Mouse (Mus musculus) limb, embryonic 10.5 days (tissue): Measurements from ENCODE around the gene Gm49403. TPM values are rescaled to one million over a fixed set of nuclear protein-coding genes. Genes with fewer than 3 reads are reported as not detected.

Experiments
- DNase-seq: peaks from one replicate; pipeline ENCODE4 v3.0.0-alpha.2; 2017; ENCODE audit warnings: low spot score
- H3K27ac ChIP-seq: fragments of 300-500 bp; sonication (generic); 2 replicates; pipeline ENCODE4 v1.5.1; 2016; ENCODE audit warnings: mild to moderate bottlenecking
- H3K27me3 ChIP-seq: fragments of 300-500 bp; sonication (generic); 2 replicates; pipeline ENCODE4 v1.6.1; 2016; ENCODE audit warnings: low read depth, mild to moderate bottlenecking; ENCODE audit not compliant: poor library complexity, severe bottlenecking
- H3K36me3 ChIP-seq: fragments of 300-500 bp; sonication (generic); 2 replicates; pipeline ENCODE4 v1.6.1; 2016; ENCODE audit warnings: mild to moderate bottlenecking, moderate library complexity
- H3K4me1 ChIP-seq: fragments of 300-500 bp; sonication (generic); 2 replicates; pipeline ENCODE4 v1.6.1; 2016
- H3K4me3 ChIP-seq: fragments of 300-500 bp; sonication (generic); 2 replicates; pipeline ENCODE4 v1.5.1; 2016; ENCODE audit warnings: mild to moderate bottlenecking, moderate library complexity
- H3K9me3 ChIP-seq: fragments of 300-500 bp; sonication (generic); replicated peaks from 2 replicates; pipeline ENCODE4 v1.6.1; 2016; ENCODE audit warnings: mild to moderate bottlenecking
- WGBS: fragments of 180-500 bp; shearing (Covaris S2); methylation state at CpG from one replicate; pipeline ENCODE4 v1.1.7; 2016; 5-methylcytosine and 5-hydroxymethylcytosine counted together
- polyA plus RNA-seq: library from polyadenylated mRNA; unstranded; fragments of >200 nt; fragmentation: Nextera tagmentation; extraction: Ambion mirVana; gene quantifications from 2 replicates; pipeline ENCODE4 v1.2.1, GENCODE M21; 2016

Gm49403 gene
- polyA plus RNA-seq, 1 experiment from 2014 or later: not detected

DNA sequence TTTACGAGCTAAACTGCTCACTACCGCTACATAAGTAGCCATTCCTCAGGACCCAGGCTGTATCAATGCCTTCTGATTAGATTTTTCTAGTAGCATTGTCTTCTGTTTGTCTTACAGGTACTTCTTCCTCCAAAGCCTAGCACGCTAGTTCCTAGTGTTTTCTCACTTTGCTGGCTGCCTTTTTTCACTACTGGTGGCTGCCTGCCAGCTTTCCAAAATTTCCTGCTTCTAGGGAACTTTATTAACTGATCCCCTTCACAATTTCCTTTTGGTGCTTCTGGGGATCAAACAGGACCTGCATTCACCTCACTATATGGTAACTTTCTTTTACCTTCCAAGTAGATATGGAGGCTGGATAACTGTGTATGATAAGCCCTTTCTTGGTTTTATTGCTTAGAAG is 15.3 kb downstream of the Gm49403 start:
- Histone ChIP-seq H3K9me3 (no peaks in the 10 kb centered on the region), H3K4me3 (peak overlapping the region; percentile 90), H3K27me3 (no peaks in the 10 kb centered on the region), H3K4me1 (peaks cover 27% of the 10 kb centered on the region), H3K36me3 (peaks cover 72% of the 10 kb centered on the region), H3K27ac (0 out of 2 replicates have a peak overlapping the region, but pooled peaks have one; percentile 94)
- no peak for DNase-seq
- 69% methylated on average over 3 of the region's 3 CpGs for WGBS

DNA sequence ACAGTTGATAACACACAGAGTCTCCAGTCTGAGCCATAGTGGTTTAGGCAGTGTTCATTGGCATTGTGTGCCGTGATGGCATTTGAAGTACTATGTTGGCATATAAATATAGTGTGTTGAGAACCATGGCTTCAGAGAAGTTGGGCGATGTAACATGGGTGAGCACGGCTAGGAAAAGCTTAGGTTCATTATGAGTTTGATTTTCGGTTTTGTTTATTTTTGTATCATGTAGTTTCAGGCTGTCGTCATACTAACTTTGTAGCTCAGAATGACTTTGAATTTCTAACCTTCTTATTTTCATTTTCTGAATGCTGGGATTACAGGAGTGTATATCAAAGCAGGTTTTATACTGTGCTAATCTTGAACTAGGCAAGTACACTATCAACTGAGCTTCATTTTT is 19.7 kb downstream of the Gm49403 start:
- Histone ChIP-seq H3K27ac (no peak overlapping the region), H3K9me3 (no peaks in the 10 kb centered on the region), H3K4me1 (peaks cover 10% of the 10 kb centered on the region), H3K4me3 (no peak overlapping the region), H3K27me3 (no peaks in the 10 kb centered on the region), H3K36me3 (peaks cover 83% of the 10 kb centered on the region)
- WGBS: 96% methylated on average over 5 of the region's 5 CpGs
- DNase-seq: no peak

- Histone ChIP-seq H3K4me3 (no peak overlapping the region), H3K36me3 (peaks cover 99% of the 10 kb centered on the region), H3K27ac (no peak overlapping the region), H3K4me1 (no peaks in the 10 kb centered on the region), H3K27me3 (no peaks in the 10 kb centered on the region), H3K9me3 (no peaks in the 10 kb centered on the region)
- DNase-seq: no peak
- 92% methylated on average over 6 of the region's 6 CpGs for WGBS
These were observed 24.8 kb downstream of the Gm49403 start for GRCm38 (mm10) chr19:8908531-8908930.

DNA sequence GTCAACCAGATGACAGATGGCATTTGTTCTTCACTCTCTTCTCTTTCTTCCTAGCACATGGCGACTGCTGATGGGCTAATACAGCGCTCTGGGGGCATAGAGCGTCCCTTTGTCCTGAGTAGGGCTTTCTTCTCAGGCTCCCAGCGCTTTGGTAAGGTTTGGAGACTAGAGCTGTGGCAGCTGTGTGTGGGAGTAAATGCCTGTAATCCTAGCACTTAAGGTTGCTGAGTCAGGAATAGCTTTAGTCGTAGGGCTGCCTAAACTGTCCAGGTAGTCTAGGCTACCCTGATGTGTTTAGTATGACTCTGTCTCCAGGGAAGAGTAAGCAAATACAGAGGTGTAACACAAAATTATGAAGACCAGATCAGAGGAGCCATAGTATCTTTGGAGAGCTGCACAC is 28.1 kb downstream of the Gm49403 start:
- H3K9me3 ChIP-seq: no peaks in the 10 kb centered on the region
- no peak overlapping the region for H3K27ac ChIP-seq
- H3K4me3 ChIP-seq: no peak overlapping the region
- H3K4me1 ChIP-seq: no peaks in the 10 kb centered on the region
- no peak for DNase-seq
- peaks cover 100% of the 10 kb centered on the region for H3K36me3 ChIP-seq
- H3K27me3 ChIP-seq: no peaks in the 10 kb centered on the region
- WGBS: 96% methylated on average over 5 of the region's 5 CpGs

GRCm38 (mm10) chr19:8914212-8914611 is 30.5 kb downstream of the Gm49403 start:
- H3K27ac ChIP-seq: no peak overlapping the region
- no peak for DNase-seq
- no peak overlapping the region for H3K4me3 ChIP-seq
- 98% methylated on average over 3 of the region's 3 CpGs for WGBS
- H3K36me3 ChIP-seq: peaks cover 84% of the 10 kb centered on the region
- no peaks in the 10 kb centered on the region for H3K4me1 ChIP-seq
- H3K27me3 ChIP-seq: no peaks in the 10 kb centered on the region
- H3K9me3 ChIP-seq: no peaks in the 10 kb centered on the region

DNA sequence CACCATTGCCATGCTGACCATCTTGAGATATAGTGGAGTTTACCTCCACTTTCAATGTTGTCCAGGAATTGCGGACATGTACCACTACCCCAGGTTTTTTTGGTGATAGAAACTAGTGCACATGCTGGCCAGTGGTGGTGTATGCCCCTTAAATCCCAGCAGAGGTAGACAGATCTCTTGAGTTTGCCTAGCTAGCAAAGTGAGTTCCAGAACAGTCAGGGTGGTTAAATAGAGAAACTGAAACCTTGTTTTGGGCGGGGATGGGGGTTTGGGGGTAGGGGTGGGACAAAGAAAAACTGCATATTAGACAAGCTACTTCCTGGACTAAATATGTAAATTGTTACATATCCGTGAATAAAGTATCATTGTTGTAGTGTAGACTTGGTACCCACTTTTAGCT is 35.3 kb downstream of the Gm49403 start:
- no peaks in the 10 kb centered on the region for H3K9me3 ChIP-seq
- peaks cover 50% of the 10 kb centered on the region for H3K36me3 ChIP-seq
- H3K27me3 ChIP-seq: no peaks in the 10 kb centered on the region
- no peak for DNase-seq
- no peak overlapping the region for H3K4me3 ChIP-seq
- H3K27ac ChIP-seq: no peak overlapping the region
- 91% methylated on average over 3 of the region's 3 CpGs for WGBS
- H3K4me1 ChIP-seq: peaks cover 16% of the 10 kb centered on the region

- no peaks in the 10 kb centered on the region for H3K27me3 ChIP-seq
- H3K9me3 ChIP-seq: no peaks in the 10 kb centered on the region
- peaks cover 16% of the 10 kb centered on the region for H3K4me1 ChIP-seq
- H3K36me3 ChIP-seq: peaks cover 49% of the 10 kb centered on the region
- peak overlapping the region; percentile 85 for H3K4me3 ChIP-seq
- H3K27ac ChIP-seq: peak overlapping the region; percentile 90
- DNase-seq: no peak
- WGBS: 72% methylated on average over 6 of the region's 6 CpGs
These were observed 35.9 kb downstream of the Gm49403 start for GRCm38 (mm10) chr19:8919684-8920072.

GRCm38 (mm10) chr19:8920073-8920736 is 36.5 kb downstream of the Gm49403 start, which contains the start of gene B3gat3:
Gene B3gat3 (plus strand): TSS chr19:8920374.
- peaks cover 16% of the 10 kb centered on the region for H3K4me1 ChIP-seq
- H3K9me3 ChIP-seq: no peaks in the 10 kb centered on the region
- 3% methylated on average over 50 of the region's 50 CpGs for WGBS
- H3K36me3 ChIP-seq: peaks cover 45% of the 10 kb centered on the region
- H3K27me3 ChIP-seq: no peaks in the 10 kb centered on the region
- H3K27ac ChIP-seq: peak within 1 kb of the TSS; percentile 90
- H3K4me3 ChIP-seq: peak within 1 kb of the TSS; percentile 85
- DNase-seq: peak; percentile 98

- peaks cover 45% of the 10 kb centered on the region for H3K36me3 ChIP-seq
- 3% methylated on average over 6 of the region's 6 CpGs for WGBS
- H3K9me3 ChIP-seq: no peaks in the 10 kb centered on the region
- H3K27ac ChIP-seq: peak overlapping the region; percentile 90
- H3K27me3 ChIP-seq: no peaks in the 10 kb centered on the region
- H3K4me1 ChIP-seq: peaks cover 16% of the 10 kb centered on the region
- H3K4me3 ChIP-seq: peak overlapping the region; percentile 85
- peak; percentile 46 for DNase-seq
These were observed 37.1 kb downstream of the Gm49403 start for GRCm38 (mm10) chr19:8920836-8921291.

- H3K27me3 ChIP-seq: no peaks in the 10 kb centered on the region
- no peak for DNase-seq
- H3K4me3 ChIP-seq: peak overlapping the region; percentile 85
- H3K4me1 ChIP-seq: peaks cover 16% of the 10 kb centered on the region
- no peaks in the 10 kb centered on the region for H3K9me3 ChIP-seq
- H3K27ac ChIP-seq: no peak overlapping the region
- peaks cover 45% of the 10 kb centered on the region for H3K36me3 ChIP-seq
- 75% methylated on average over 9 of the region's 9 CpGs for WGBS
These were observed 38.0 kb downstream of the Gm49403 start for GRCm38 (mm10) chr19:8921741-8922140.

DNA sequence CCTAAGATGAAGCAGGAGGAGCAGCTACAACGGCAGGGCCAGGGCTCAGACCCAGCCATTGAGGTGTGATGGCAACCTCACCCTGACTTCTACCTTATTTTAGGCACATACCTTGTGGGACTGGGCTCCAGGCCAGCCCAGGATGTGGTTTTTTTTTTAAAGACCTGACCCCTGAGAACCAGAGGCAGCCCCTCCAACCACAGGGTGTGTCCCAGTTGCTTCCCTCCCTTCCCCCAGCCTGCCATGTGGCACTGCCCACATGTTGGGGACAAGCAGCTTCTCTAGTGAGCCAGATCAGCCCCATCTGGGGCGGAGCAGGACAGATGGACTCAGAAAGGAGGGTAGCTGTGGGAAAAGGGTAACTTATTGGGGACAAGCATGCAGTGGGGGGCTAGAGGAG is 43.0 kb downstream of the Gm49403 start:
- Histone ChIP-seq H3K27ac (no peak overlapping the region), H3K4me3 (no peak overlapping the region), H3K4me1 (peaks cover 29% of the 10 kb centered on the region), H3K27me3 (no peaks in the 10 kb centered on the region), H3K9me3 (no peaks in the 10 kb centered on the region), H3K36me3 (peaks cover 64% of the 10 kb centered on the region)
- WGBS: 90% methylated on average over 2 of the region's 2 CpGs
- no peak for DNase-seq

GRCm38 (mm10) chr19:8927891-8928525 is 44.3 kb downstream of the Gm49403 start:
- Histone ChIP-seq H3K27me3 (no peaks in the 10 kb centered on the region), H3K36me3 (peaks cover 64% of the 10 kb centered on the region), H3K27ac (no peak overlapping the region), H3K4me3 (no peak overlapping the region), H3K9me3 (no peaks in the 10 kb centered on the region), H3K4me1 (peaks cover 28% of the 10 kb centered on the region)
- no peak for DNase-seq
- 90% methylated on average over 12 of the region's 12 CpGs for WGBS

DNA sequence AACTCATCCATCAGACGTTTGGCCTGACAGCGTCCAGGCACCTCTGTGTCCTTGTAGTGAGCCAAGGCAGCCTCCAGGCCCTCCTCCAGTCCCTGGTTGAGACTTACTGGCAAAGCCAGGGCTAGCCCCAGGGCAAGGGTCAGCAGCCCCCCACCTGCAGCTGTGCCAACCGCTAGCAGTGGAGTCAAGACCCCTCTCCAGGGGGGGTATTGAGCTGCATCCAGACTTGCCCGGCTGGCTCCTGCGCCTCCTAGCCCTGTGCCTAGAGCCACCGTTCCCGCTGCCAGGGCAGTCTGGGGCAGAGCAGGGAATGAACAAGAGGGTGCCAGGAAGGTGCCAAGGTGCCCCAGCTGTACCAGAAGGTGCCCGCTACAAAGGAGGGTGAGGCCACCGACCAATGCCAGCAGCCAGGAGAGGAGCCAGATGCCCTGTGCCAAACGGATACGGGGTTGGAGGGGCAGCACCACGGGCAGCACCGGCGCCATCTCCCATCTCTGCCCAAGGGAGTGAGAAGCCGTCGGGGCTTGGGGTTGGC is 45.0 kb downstream of the Gm49403 start:
- Histone ChIP-seq H3K27me3 (no peaks in the 10 kb centered on the region), H3K4me1 (peaks cover 28% of the 10 kb centered on the region), H3K9me3 (no peaks in the 10 kb centered on the region), H3K4me3 (peak overlapping the region; percentile 80), H3K36me3 (peaks cover 66% of the 10 kb centered on the region), H3K27ac (peak overlapping the region; percentile 92)
- 18% methylated on average over 16 of the region's 16 CpGs for WGBS
- no peak for DNase-seq
